Mouse (Mus musculus) stomach, embryonic 16.5 days (tissue): ENCODE measurements around the gene Bnc1. TPM values are rescaled to one million over a fixed set of nuclear protein-coding genes. Genes with fewer than 3 reads are reported as not detected.

Experiments
- ATAC-seq: fragments of 200-750 bp; cut with Nextera tagmentation; 2 replicates; pipeline ENCODE4 v1.8.0; 2017; ENCODE audit warnings: moderate number of reproducible peaks, moderate TSS enrichment; ENCODE audit not compliant: insufficient read depth, low FRiP score
- H3K27ac ChIP-seq: fragments of 300-500 bp; sonication (generic); 2 replicates; pipeline ENCODE4 v1.5.1; 2014; ENCODE audit warnings: low read length
- H3K27me3 ChIP-seq: fragments of 300-500 bp; sonication (generic); 2 replicates; pipeline ENCODE4 v1.6.1; 2014; ENCODE audit warnings: low read length, control low read depth, mixed read lengths; ENCODE audit not compliant: control insufficient read depth, insufficient read depth
- H3K36me3 ChIP-seq: fragments of 300-500 bp; sonication (generic); 2 replicates; pipeline ENCODE4 v1.6.1; 2014; ENCODE audit warnings: low read length; ENCODE audit not compliant: control insufficient read depth, insufficient read depth
- H3K4me1 ChIP-seq: fragments of 300-500 bp; sonication (generic); 2 replicates; pipeline ENCODE4 v1.6.1; 2014; ENCODE audit warnings: low read length, control low read depth, mixed read lengths; ENCODE audit not compliant: control insufficient read depth, insufficient read depth
- H3K4me2 ChIP-seq: fragments of 300-500 bp; sonication (generic); 2 replicates; pipeline ENCODE4 v1.6.1; 2014; ENCODE audit warnings: low read depth, low read length, mixed read lengths
- H3K4me3 ChIP-seq: fragments of 300-500 bp; sonication (generic); replicated peaks from 2 replicates; pipeline ENCODE4 v1.5.1; 2014; ENCODE audit warnings: mild to moderate bottlenecking, low read length
- H3K9ac ChIP-seq: fragments of 300-500 bp; sonication (generic); 2 replicates; pipeline ENCODE4 v1.6.1; 2014; ENCODE audit warnings: low read length
- H3K9me3 ChIP-seq: fragments of 300-500 bp; sonication (generic); replicated peaks from 2 replicates; pipeline ENCODE4 v1.6.1; 2016; ENCODE audit warnings: low read length, control low read depth; ENCODE audit not compliant: control insufficient read depth
- WGBS: fragments of 180-500 bp; shearing (Covaris S2); extraction: QIAGEN DNeasy Blood & Tissue Kit; methylation state at CpG from one replicate; pipeline ENCODE4 v1.1.7; 2014; 5-methylcytosine and 5-hydroxymethylcytosine counted together
- polyA plus RNA-seq: library from polyadenylated mRNA; unstranded; fragments of >200 nt; fragmentation: Nextera tagmentation; extraction: Ambion mirVana; gene quantifications from 2 replicates; pipeline ENCODE4 v1.2.1, GENCODE M21; 2015

The Bnc1 gene
- polyA plus RNA-seq, 1 experiment from 2014 or later = 3.2 TPM

DNA sequence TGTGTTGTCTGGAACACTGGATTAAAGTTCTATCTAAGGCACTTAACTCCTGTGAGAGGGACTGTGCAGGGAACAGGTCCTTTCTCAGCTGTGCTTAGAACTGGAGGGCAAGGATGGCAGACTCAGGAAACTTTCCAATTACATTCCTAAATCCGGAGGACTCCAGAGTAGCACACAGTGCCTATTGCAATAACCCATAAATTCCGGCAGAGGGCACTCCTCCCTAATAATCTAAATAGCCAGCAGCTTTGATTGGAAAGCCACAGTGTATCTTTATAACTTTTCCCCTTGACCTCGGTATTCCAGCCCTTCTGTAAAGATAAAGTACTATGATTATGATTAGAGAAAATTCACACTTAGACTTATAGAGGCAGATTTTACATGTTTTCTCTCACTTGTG lies 32.4 kb downstream of the Bnc1 start:
- no peak overlapping the region for H3K9ac ChIP-seq
- H3K27ac ChIP-seq = no peak overlapping the region
- no peak for ATAC-seq
- no peaks in the 10 kb centered on the region for H3K9me3 ChIP-seq
- H3K27me3 ChIP-seq = no peaks in the 10 kb centered on the region
- H3K4me1 ChIP-seq = peaks cover 4% of the 10 kb centered on the region; the same call in 1 of the 2 replicates
- H3K4me2 ChIP-seq = no peak overlapping the region
- no peak overlapping the region for H3K4me3 ChIP-seq
- no peaks in the 10 kb centered on the region for H3K36me3 ChIP-seq
- WGBS = under 1% methylated on average over 3 of the region's 3 CpGs

DNA sequence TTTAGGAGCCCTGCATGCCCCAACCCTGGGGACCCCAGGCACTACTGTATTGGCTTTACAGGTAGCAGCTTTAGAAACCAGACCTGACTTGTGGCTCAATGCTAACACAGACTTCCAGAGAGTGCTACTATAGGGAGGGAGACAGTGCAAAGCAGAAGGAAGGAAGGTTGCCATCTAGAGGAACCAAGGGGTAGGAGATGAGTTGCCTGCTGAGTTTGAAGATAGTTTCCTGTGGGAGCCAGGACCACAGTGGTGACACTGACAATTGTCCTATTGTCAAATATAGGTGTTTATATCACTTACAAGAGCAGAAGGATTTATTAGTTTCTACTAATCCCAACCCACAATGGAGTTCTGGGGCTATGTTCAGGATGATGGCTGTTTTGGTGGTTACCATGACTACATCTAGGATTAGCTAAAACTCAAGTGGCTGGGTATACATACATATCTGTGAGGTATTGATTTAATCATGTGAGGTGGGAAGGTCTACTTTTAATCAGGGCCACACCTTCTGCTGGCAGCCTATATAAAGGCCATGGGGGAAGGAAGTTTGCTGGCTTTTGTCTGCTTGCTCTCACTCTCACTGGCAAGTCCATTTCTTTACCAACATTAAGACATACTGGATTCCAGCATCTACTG lies 37.8 kb downstream of the Bnc1 start:
- Histone ChIP-seq H3K36me3 (no peaks in the 10 kb centered on the region), H3K27me3 (no peaks in the 10 kb centered on the region), H3K27ac (no peak overlapping the region), H3K9me3 (no peaks in the 10 kb centered on the region), H3K4me3 (no peak overlapping the region), H3K4me2 (no peak overlapping the region), H3K4me1 (peaks cover 4% of the 10 kb centered on the region; the same call in 1 of the 2 replicates), H3K9ac (no peak overlapping the region)
- ATAC-seq = peak; percentile 62; the same call in 1 of the 2 replicates

DNA sequence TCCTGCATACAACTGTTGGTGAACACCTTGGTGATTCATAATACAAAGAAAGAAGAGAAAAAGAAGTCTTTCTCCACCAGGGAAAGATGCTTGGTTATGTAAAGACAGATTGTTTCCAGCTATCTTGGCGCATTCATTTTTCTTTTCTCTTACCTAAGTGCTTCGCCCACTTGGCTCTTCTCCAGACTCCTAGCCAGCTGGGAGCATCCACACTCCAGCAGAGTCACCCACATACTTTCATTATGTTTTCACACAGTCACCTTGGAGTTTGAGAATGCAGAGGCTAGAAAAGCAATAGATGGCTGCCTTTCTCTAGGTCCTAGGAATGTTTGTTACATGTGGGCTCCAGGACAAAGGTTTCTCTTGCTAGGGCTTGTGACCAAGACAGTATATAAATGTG lies 41.6 kb downstream of the Bnc1 start:
- Histone ChIP-seq H3K27me3 (no peaks in the 10 kb centered on the region), H3K36me3 (no peaks in the 10 kb centered on the region), H3K4me1 (no peaks in the 10 kb centered on the region), H3K4me2 (no peak overlapping the region), H3K9me3 (no peaks in the 10 kb centered on the region), H3K9ac (no peak overlapping the region), H3K27ac (no peak overlapping the region), H3K4me3 (no peak overlapping the region)
- 71% methylated on average over 2 of the region's 2 CpGs for WGBS
- ATAC-seq = no peak

DNA sequence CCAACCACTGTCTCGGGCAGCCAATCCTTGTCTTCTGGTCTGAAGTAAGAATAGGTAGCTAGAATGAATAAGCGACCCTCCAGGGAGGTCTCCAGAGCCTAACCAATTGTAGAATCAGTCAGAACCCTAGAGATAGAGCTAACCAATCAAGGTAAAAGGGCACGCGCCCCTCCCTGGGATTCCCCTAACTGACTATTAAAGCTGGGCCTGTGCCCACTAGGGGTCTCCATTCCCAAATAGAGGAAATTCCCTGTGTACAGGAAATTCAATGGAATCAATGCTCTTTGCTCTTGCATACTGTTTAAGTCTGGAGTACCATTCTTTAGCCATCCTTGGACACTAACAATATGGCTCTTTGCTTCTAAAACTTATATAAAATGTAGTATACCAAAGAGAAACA lies 46.7 kb downstream of the Bnc1 start:
- Histone ChIP-seq H3K9ac (no peak overlapping the region), H3K4me2 (no peak overlapping the region), H3K4me1 (no peaks in the 10 kb centered on the region), H3K9me3 (no peaks in the 10 kb centered on the region), H3K36me3 (no peaks in the 10 kb centered on the region), H3K4me3 (no peak overlapping the region), H3K27me3 (no peaks in the 10 kb centered on the region), H3K27ac (no peak overlapping the region)
- no peak for ATAC-seq
- 22% methylated on average over 4 of the region's 4 CpGs for WGBS

DNA sequence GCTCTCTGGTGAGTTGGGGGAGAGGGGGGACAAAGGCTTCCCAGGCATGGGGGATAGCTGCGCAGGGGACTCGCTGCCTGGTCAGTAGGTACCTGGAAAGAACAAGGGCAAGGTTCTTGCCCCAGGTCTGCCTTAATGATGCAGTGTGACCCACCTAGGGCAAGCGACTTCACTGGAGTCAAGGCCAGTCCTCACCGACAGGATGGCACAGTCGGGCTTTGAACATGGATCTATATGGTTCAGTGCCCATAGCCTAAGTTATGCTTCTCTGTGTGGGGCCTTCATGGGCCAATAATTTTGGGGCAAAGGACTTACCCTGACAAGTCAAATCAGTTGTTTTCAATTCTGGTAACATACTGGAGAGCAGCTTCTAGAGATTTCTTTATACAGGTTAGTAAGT lies 57.3 kb downstream of the Bnc1 start:
- Histone ChIP-seq H3K9me3 (no peaks in the 10 kb centered on the region), H3K9ac (peak overlapping the region; percentile 87), H3K4me3 (peak overlapping the region; percentile 77), H3K36me3 (no peaks in the 10 kb centered on the region), H3K27ac (no peak overlapping the region), H3K4me1 (peaks cover 7% of the 10 kb centered on the region; the same call in 1 of the 2 replicates), H3K4me2 (peak overlapping the region; percentile 58), H3K27me3 (peaks cover 7% of the 10 kb centered on the region; the same call in 1 of the 2 replicates)
- ATAC-seq = no peak
- WGBS = 5% methylated on average over 5 of the region's 5 CpGs

DNA sequence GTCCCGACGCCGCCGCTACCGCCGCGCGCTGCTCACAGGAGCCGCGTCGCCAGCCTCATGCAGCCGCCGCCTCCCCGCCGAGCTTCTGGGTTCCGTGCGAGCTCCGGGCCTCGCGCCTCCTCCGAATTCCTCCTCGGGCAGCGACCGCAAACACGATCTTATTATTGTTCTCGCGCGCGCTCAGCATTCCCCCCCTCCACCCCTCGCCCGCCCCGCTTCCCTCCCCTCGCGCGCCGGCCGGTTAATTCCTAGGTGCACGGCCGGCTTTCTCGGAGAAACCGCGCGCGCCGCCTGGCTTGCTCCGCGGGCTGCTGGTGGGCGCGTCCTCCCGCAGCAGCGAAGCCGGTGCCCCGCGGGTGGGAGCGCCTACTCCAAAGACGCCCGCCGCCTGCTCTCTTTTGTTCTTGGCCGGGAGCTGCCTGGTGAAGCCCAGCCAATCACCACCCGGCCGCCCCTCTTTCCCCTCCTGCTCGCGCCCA lies 57.8 kb downstream of the Bnc1 start, which contains the start of gene Hdgfl3:
Hdgfl3 (minus strand) TSS at position 207 of the 479 bp plus-strand sequence.
- peaks cover 7% of the 10 kb centered on the region; the same call in 1 of the 2 replicates for H3K27me3 ChIP-seq
- peak within 1 kb of the TSS; percentile 58 for H3K4me2 ChIP-seq
- WGBS = under 1% methylated on average over 53 of the region's 63 CpGs
- peak; percentile 82 for ATAC-seq
- no peaks in the 10 kb centered on the region for H3K36me3 ChIP-seq
- H3K4me1 ChIP-seq = peaks cover 7% of the 10 kb centered on the region; the same call in 1 of the 2 replicates
- H3K4me3 ChIP-seq = peak within 1 kb of the TSS; percentile 77
- H3K9ac ChIP-seq = peak within 1 kb of the TSS; percentile 87
- no peaks in the 10 kb centered on the region for H3K9me3 ChIP-seq
- H3K27ac ChIP-seq = peak within 1 kb of the TSS; percentile 82

DNA sequence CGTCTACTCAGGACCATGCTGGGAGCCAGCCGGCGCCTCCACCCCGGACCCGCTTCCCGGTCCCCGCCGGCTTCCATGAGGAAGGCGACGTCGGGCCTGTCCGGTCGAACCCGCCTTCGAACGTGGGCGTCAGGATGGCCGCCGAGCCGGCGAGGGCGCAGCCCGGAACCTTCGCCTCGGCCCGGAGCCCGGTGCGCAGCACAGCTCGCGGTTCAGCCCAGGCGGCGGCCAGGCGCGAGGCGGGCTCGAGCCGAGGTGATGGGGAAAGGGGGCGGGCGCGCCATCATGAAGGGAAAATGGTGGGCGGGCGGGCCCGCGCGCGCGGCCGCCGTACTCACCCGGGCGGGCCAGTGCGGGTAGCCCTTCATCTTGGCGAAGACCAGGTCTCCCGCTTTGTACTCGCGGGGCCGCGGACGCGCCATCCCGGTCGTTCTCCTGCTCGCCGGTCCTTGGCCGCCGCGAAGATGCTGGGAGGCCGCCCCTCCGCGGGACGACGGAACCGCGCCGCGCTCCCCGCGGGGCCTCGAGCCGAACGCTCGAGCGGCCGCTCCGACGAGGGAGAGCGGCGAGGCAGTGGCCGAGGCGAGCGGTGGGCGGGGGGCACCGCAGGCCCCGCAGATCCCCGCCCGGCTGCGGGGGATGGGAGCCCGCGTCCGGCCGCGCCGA lies 58.4 kb downstream of the Bnc1 start:
- Histone ChIP-seq H3K9me3 (no peaks in the 10 kb centered on the region), H3K27ac (peak overlapping the region; percentile 82), H3K36me3 (no peaks in the 10 kb centered on the region), H3K9ac (peak overlapping the region; percentile 87), H3K4me1 (peaks cover 7% of the 10 kb centered on the region; the same call in 1 of the 2 replicates), H3K4me2 (peak overlapping the region; percentile 58), H3K27me3 (peaks cover 7% of the 10 kb centered on the region; the same call in 1 of the 2 replicates), H3K4me3 (peak overlapping the region; percentile 77)
- ATAC-seq = peak; percentile 81
- under 1% methylated on average over 97 of the region's 103 CpGs for WGBS

DNA sequence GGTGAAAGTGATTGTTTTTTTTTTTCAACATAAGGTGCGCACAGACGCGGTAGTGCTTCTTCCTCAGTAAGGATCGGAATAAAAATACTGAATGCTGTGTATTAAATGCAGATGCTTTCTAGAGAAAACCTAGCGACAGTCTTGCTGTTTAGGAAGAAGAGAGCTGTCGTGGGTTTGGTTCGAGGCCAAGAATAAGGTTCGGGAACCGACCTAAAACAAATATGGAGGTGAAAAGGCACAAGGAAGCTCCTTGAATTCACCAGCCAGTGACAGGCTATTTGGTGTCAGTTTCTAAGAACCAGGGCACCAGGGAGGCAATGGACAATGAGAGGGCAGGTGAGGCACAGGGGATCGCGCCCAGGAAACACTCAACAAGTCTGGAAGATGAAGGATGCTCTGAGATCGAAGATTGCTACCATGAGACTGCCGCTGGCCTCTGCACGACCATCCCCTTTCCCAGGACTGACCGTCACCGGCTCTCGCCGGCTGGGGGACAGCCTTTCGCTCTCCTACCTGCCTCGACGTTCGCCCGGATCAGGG lies 59.0 kb downstream of the Bnc1 start:
- no peaks in the 10 kb centered on the region for H3K36me3 ChIP-seq
- ATAC-seq = peak; percentile 31; the same call in 1 of the 2 replicates
- H3K27me3 ChIP-seq = peaks cover 7% of the 10 kb centered on the region; the same call in 1 of the 2 replicates
- H3K4me1 ChIP-seq = peaks cover 7% of the 10 kb centered on the region; the same call in 1 of the 2 replicates
- H3K9me3 ChIP-seq = no peaks in the 10 kb centered on the region
- peak overlapping the region; percentile 58 for H3K4me2 ChIP-seq
- H3K9ac ChIP-seq = peak overlapping the region; percentile 87
- H3K4me3 ChIP-seq = peak overlapping the region; percentile 77
- WGBS = 7% methylated on average over 23 of the region's 23 CpGs
- peak overlapping the region; percentile 82; the same call in 1 of the 2 replicates for H3K27ac ChIP-seq
